Mouse (Mus musculus): ENCODE data around the gene Cryzl2.

DNA sequence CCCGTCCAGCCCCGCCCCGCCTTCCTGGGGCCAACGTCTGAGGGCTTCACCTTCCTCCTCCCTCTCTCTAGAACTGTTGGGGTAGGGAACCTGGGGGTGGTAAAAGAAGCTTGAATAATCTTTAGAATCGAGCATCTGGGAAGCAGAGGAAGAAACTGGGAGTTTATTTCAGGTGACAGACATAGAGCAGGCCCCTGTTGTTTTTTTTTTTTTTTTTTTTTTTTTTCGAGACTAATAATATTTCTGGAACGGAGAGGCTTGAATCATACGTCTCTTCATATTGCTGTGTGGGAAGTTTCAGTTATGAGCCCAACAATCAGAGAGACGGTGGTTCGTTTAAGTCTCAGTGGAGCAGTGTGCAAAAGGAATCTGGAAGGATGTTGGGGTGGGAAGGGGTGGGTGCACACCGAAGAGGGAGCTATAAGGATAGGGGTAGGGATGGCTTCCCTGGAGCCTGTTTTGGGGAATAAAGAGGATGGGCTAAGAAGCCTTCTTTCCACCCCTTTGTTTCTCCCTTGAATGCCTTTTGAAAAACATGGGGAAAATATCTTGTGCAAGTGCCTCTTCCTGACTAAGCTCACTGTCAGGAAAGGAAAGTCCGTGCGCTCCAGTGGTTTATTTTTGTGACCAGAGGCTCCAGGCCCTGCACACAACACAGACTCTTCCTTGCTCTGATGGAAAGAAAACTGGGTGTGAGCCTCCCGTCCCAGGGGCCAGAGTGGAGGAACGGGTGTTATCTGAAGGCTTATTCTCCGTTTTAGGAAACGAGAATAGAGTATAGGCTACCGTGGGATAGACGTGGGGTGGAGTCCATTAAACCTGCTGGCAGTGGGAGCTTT, 14.4 kb upstream of the Cryzl2 start:
- TF ChIP-seq POLR2A (IDR thresholded peaks at IDR 0.05; ENCODE audit: low read depth, low read length) (no peak), CTCF (conservative IDR thresholded peaks at IDR 0.05; ENCODE audit: insufficient read depth, insufficient read length, low read depth, low read length) (no peak)

All from kidney, adult 2 months (tissue).